Mouse (Mus musculus) gastrocnemius, adult 18-20 months (tissue): ENCODE measurements around the gene Ggct. TPM values are rescaled to one million over a fixed set of nuclear protein-coding genes. Genes with fewer than 3 reads are reported as not detected.

ENCODE experiments used
- DNase-seq: peaks from one replicate; pipeline ENCODE4 v3.0.0; 2021; ENCODE audit warnings: low spot score
- long read RNA-seq, 2 experiments: library from polyadenylated mRNA; stranded (forward); transcript quantifications; one replicate each; pipeline ENCODE4 v2.0.0; 2021
- total RNA-seq, 2 experiments: library from RNA; stranded (reverse); gene quantifications; 2 replicates each; pipeline ENCODE4 v1.2.3; 2021

Ggct gene
- total RNA-seq = 1 to 10 TPM; 6.6 to 8.3 TPM
- long read RNA-seq, experiment 1, partial matches to known transcripts = 0 of 4 reads
- long read RNA-seq, experiment 1, other reads (novel, unspliced or antisense) = 0 of 4 reads
- long read RNA-seq, experiment 2, partial matches to known transcripts = 1 of 3 reads
- long read RNA-seq, experiment 2, other reads (novel, unspliced or antisense) = 0 of 3 reads

DNA sequence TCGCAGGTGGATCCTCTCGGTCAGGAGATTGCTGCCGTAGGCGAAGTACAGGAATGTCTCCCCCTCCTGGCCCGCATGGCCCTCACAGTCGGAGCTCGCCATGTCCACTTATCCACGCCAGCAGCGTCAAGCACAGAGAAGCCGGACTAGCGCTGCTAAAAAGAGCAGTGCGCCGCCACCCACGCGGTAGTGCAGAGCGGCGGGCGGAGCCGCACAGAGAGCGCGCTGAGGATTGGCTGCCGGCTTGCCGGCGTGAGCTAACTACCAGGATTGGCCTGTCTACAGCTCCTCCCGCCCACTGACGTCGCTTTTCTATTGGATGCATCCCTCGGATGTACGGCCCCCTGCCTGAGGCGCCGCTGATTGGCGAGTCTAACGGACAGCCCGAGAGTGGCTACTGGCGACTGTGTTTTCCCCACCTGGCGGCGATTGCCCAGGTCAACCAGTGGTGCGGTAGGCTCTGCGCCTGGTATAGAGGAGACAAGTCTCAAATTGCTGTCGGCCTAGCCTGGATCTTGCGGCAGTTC, at the start of gene Ggct:
TSS of gene Ggct (minus strand) at position 217 of the 527 bp plus-strand sequence.
- DNase-seq = peak; percentile 96

DNA sequence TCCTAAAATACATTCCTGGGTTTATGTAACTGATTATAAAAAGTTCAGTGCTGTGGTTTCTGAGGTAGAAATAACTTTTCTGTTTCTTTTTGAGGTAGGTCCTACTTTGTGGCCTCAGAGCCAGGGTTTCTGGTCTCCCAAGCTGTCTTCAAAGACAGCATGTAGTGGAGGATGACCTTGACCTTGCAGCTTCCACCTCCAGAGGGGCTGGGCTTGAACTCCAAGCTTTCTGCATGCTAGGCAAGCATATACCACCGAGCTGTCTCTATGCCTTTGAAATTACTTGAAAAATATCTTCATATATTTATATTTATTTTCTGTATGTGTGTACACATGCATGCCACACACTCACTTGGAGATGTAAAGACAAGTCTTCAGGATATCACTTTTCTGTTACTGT, 47.3 kb upstream of the Ggct start:
- DNase-seq = no peak

DNA sequence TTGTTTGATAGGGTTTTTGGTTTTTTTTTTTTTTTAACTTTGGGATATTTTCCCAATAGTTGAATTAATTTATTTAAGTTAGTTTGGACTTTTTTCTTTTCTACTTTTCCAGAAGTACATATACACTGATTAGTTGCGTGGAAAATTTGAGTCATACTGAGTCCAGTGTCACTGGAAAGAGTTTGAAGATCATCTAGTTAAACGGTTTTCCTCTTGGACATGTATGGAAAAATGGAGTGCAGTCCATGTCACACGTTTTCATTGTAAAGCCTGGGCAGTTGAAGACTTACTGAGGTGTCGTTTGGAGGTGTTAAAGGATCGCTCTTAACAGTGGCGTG, 46.7 kb upstream of the Ggct start:
- DNase-seq = no peak

DNA sequence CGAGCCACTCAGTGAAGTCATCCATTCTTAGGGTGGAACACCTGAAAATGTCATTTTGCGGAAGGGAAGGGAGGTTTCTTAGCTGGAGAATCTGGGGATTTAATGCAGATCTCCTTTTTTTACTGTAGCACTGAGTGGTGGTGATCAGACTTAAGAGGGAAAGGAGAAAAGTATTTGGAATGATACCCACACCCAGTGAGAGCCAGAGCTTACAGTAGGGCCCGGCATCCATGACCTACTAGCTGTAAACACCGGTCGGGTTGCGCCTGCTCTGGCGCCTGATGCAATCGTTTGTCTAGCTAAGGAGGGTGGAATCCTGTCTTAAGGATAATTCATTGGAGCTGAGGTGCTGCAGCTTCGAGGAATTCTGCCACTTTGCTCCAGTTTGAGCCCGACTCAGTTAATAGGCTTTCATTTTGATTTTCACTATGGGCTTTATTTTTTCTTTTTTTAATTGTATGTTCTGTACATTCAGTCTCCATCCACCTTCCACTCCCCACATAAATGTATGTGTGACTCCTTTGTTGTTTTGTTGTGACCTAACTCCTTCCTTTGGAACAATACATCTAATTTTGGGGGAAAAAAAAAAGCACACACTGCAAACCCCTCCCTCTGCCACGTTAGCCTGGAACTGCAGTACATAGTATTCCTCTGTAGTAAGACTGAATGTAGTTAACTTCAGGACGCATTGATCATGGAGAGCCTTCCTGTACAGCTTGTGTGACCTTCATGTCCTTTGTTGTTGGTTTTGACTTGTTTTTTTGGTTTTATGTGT, 46.1 kb upstream of the Ggct start:
- no peak for DNase-seq

DNA sequence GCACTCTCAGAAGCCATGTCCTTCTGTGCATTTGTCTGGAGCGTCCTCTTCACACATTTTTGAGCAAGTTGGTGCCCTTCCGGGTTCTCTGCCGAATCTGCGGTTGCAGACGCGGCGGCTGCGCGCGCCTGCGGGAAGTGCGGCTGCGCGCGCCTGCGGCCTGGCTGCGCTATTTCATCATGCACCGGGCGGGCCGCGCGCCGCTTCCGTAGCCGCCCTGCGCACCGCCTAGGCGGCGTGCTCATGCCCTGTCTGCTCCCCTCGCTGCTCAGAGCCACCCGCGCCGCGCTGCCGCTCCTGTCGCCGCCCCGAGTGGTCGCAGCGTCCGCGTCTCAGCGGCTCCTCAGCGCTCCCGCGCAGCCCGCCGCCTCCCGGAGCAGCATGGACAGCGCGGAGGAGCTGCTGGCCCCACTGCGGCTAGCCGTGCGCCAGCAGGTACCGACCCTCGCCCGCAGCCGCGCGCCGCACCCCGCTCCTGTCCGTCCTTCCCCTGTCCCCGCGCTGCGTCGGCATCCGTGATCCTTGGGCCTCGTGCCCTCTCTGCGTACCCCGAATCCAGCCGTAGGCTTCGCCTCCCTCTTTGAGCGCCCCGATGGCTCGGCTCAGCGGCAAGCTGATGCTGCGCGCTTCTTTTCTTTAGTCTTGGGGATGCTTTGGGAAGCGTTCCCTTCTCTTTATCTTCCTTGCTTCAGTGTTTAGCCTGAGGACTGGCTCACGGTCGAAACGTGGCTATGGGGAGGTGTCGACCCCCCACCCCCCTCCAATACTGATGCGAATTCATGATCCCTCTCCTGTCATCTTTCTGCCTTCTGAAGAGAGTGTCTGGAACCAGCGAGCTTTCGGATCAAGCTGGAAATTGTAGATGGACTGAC, 45.3 kb upstream of the Ggct start, which contains the start of gene Gars:
TSS of gene Gars (plus strand) at position 209 of the 872 bp plus-strand sequence.
- peak; percentile 80 for DNase-seq

DNA sequence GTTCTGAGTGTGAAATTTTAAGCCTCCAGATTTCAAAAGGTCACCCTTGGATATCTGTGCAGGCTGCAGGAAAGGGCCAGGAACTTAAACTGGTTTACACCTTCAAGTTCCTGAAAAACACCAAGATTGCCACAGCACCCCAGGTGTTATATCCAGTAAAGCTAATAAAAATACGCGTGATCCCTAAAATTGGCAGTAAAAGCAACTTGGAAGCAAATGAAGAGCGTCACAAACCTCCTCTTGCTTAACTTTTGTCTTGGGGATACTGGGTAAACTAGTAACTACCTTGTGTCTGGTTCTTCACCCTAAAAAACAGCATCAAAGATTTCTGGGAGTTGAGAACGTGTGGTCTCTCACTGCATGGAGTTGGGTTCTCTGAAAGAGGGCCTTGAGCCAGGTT, 44.0 kb upstream of the Ggct start:
- no peak for DNase-seq

DNA sequence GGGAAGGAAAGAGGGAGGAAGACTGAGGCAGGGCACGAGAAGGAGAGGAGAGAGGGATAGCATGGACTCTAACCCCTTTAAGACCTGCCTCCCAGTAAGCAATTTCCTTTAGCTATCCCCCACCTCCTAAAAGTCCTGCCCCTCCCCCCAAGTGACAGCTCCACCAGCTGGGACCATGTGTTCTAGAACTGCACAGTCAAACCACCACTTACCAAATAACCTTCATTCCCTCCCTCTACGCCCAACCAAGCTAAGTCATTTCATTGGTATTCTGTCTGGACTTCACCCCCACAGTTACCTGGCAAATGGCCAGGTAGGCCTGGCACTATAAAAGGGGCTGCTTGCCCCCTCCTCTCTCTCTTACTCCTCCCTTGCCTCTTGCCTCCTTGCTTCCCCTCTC, 34.9 kb upstream of the Ggct start:
- no peak for DNase-seq

DNA sequence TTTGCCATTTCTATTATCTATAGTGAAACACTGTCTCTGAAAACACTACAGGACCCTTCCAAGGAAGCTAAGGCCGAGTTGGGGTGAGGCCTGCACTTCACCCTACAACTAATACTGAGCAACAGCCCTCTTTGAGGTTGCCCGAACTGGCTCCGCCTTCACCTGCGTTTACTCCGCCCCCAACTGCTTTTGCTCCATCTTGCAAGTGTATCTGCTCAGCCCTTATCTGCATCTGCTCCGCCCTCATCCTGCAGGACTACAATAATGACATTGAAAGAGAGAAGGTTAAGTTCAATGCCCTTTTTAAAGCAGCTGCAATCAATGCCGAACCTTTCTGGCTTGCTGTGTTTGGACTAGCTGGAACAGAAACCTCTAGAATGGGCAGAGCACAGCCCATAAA, 29.1 kb upstream of the Ggct start:
- no peak for DNase-seq

DNA sequence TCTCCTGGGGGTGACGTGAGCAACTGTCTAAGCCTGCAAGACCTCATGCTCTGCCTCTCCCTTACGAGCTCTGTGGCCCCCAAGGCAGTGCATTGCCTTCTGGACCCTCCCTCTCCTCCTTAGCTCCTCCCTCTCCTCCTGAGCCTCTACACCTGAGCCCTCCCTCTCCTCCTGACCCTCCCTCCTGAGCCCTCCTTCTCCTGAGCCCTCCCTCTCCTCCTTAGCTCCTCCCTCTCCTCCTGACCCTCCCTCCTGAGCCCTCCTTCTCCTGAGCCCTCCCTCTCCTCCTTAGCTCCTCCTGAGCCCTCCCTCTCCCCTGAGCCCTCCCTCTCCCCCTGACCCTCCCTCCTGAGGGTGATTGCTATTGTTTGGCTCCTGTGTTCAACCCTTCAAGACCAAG, 25.7 kb upstream of the Ggct start:
- no peak for DNase-seq

DNA sequence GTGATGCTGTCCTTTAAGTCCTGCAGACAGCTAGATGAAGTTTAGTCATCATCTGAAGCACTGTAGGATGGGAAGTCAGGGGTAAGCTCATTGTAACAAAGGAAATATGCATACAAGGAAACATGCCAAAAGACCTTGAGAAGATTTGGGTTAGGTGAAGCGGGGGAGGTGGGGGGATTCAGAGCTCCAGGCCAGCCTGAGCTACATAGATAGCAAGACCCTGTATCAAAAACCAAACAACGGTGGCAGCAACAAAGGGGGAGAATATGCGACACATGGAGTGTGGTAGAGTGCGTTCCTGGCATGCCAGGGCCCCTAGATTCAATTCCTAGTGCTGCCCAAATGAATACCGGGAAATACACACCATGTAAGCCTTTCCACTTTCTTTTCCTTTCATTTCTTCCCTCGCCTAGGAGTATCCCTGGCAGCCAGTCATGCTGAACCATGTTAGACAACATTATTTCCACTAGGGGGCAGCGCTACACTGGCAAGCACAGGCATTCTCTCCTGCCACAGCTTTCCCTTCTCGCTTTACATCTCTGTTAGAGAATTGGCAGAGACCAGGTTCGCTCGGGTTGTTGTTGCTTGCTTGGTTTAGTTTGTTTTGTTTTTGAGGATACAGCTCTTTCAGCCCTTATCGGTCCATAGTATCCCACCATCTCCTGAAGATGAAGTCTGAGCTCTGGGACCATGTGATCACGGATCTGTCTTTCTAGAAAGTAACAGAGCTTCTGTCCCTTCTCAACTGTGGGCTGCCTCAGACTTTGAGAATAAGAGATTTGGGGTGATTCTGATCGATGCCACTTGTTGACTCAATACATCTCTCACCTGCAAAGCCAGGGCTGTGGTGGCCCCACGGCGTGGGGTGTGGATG, 24.2 kb upstream of the Ggct start:
- DNase-seq = peak; percentile 75

DNA sequence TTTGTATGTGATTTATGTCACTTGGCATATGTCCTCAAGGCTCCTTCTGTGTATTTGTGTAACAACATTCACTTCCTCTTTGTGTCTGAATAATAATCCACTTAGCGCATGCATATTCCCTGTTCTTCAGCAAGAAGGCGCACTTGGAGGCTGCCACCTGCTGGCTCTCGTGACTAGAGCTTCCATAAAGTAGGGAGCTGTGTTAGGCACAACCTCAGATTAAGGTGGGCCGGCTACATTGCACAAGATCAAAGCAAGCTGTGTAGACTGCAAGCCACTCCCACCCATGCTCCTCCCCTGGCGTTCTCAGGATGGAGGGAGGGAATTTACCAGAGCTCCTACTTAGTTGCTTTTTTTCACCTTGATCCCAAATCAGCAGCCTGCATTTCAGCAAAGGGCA, 23.5 kb upstream of the Ggct start:
- DNase-seq = no peak

DNA sequence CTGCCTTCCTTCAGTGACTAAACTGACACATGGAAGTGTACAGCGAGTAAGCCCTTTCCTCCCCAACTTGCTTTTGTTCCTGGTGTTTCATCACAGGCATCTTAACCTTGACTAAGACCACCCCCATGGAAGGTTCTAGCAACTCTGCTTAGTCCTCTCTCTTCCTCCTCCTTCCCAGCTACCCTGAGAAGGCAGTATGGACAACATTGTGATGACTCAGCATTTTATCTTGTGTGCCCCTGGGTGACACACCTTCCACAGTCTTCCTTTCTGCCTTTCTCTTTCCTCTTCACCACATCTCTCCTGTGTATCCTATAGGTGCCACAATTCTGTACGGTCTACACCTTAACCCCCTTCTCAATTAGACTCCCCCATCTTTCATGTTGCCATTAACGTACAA, 21.4 kb upstream of the Ggct start:
- no peak for DNase-seq

DNA sequence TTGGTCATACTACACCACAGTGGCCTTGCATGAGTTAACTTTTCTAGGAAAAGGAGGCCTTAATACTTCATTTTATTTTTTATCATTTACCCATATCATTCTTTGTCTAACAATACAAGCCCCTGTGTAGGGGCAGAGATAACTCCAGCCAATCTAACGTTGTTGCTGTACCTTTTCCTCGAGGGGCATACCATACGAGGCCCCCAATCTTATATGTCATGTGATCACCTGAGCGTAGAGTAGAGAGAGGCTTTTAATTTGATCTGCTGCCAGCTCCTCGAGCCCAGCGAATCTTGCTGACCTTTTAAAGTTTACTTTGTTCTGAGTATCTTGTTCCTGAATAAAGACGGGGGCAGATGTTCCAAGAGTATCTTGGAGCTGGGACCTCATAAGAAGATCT, 19.8 kb upstream of the Ggct start:
- DNase-seq = no peak

DNA sequence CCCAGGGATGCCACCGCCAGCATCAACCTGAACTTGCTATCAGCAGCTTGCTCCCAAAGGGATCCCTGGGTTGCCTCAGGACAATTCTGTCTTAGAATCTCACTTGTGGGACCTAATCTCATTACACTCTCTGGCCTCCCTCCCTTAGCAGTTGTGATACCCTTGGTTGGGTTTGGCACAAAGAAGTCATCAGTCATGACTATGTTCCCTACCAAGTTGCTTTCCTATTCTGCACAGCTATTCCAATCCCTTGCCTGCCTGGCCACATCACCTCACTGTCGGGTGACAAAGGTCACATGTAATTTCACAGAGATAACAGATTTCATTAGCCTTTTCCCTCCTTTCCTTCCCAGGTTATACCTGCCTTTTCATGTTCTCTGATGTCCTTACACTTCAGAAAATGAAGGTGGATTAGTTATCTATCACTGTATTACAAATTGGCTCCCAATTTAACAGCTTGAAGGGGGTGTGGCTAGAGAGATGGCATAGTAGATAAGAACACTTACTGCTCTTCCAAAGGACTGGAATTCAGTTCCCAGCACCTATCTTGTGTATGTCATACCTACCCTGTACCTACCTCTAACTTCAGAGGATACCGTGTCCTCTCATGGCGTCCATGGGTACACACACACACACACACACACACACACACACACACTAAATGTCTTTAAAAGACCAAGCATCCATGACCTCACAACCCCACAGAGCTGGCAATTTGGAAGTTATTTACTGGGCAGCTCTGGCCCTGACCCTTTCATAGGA, 17.8 kb upstream of the Ggct start:
- DNase-seq = no peak

DNA sequence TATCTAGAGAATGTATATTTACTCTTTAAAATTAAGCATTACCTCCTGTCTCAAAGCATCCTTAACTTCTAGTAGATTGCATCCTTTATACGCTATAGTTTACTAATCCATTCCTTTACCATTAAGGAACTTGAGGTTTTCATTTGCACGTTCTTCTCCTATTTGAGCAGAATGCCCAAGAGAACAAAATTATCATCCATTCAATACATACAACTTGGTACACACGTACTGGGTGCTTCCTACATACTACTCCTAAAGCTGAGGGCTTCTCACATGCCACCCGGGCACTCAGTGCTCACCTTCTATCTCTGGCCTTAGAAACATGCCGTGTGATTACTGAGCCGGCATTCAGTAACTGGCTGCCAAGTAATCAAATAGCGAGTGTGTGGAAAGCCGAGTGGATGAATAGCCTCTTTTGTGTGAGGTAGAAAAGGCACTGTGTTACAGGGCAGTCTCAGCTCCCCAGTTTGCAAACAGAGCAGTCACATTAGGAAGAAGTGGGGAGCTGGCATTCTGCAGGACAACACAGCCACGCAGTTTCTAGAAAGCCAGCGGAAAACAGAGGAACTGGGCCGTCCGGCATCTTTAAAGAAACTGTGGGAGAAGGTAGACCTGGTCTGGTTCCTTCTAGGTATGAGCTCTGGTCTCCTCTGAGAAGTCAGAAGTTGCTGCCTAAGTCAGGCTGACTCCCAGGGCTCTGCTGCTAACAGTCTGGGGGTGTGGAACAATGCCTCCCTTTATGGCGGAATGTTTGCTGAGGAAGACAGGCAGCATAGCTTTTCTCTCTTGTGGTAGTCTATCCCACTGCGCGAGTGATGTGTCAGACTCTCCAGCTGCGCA, 16.9 kb upstream of the Ggct start:
- no peak for DNase-seq

DNA sequence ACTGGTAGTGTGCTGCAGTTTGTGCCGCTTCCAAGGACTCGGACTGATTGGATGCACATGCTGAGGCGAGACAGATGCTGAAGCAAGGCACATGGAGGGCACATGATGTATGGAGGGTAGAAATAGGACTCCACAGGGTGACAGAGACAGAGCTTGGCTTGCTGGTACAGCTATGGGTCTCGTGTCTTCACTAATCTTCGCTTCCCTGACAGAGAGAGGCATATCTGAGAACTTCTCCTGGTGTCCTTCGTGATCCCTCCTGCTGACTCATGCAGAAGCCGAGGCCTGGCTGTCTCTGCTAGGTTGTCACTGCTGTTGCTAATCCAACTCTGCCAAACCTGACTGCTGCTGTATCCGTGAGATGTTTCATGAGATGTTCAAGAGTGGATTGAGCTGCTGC, 15.7 kb upstream of the Ggct start:
- DNase-seq = no peak

DNA sequence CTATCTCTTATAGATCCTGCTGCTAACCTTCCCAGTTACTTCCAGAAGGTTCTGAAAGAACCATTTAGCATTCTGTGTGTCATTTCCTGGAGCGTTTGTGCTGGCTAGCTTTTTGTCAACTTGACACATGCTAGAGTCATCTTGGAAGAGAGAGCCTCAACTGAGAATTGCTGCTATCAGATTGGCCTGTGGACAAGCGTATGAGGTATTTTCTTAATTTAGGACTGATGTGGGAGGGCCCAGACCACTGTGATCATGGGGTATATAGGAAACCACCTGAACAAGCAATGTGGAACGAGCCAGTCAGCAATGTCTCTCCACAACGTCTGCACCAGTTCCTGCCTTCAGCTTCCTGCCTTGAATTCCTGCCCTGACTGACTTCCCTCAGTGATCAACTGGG, 10.8 kb upstream of the Ggct start:
- no peak for DNase-seq

DNA sequence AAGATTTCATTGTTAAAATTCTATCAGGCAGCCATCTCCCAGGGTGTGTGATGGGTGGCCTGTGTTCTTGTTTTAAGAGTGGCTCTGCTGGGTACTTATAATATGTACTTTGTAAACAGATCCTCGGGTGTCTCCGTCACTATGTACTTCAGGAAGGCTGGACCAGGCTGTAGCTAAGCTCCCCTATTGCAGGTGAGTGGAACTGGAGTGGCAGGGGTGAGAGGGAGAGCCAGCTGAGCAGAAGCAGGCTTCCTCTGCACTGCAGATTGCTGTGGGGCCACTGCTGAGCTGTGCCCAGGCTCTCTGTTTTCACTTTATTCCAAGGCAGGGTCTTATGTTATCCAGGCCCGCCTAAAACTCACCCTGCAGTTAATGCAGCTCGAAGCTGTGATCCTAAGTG, 9.7 kb upstream of the Ggct start:
- no peak for DNase-seq

DNA sequence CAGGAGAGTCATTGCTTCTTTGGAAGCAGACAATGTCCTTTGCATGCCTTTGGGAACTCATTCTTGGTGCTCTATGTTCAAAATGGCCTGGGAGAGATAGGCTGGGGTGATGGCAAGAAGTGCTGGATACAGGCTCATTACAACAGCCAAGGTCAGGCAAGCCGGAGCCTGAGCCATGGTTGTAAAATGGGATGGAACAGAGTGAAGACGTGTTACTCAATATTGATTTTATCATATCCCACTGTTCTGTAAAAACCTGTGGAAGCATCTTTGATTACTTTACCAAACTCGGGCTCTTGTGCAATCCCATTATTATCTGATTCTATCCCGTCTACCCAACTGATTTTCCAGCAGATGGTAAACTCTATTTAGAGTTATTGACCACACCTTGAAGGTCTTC, 8.6 kb upstream of the Ggct start:
- no peak for DNase-seq

DNA sequence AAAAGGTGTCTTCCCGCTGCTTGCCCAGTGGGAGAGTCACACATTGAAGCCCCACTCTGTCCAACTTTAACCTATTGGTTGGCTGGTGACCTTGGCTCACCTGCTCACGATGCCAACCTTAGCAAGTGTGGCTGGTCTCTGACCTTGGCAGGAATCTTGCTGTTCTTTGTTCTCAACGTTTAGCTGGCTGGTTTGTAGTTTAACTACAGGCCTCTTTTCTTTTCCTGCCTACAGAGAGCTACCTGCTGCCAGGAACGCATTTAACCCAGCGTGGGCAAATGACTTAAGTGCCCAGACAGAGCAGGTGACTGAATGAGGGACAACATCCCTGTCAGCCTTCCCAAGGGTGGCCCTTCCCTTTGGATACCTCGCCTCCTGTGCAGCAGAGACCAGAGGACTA, 5.0 kb upstream of the Ggct start:
- no peak for DNase-seq
